Comparison of ENCODE assay signal across 8 mouse cellular contexts in the genomic region with DNA sequence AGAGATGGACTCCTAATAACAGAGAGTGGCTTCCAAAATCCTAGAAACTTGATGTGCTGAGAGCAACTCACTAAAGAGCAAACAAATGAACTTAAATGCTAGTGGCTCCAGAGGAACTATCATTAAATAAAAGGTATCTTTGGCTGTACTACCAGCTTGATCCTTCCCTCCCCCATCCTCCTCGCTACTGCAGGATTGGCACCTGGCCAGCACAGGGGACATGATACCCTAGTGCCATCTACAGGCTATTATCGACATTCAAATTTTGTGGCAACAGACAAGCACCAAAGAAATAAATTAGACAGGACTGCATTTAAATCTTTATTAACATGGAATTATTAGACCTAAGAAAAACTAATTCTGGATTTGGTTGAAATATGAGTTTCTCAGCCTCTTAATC. TPM values are rescaled to one million over a fixed set of nuclear protein-coding genes. Genes with fewer than 3 reads are reported as not detected.
A peak's percentile ranks its signal among the peaks of the same experiment; 100 is the strongest.
DNase-seq lines count a peak whose midpoint lies in the region; ATAC-seq and TF ChIP-seq lines count a peak whose summit lies in the region.

No protein-coding gene starts in this region.

- no peak overlapping the region for H3K4me3 ChIP-seq in liver, postnatal 0 days (ENCODE audit: low read depth, low read length)

- no peak for ATAC-seq in liver, postnatal 0 days

- no peak for TF ChIP-seq EP300 in liver, postnatal 0 days (IDR thresholded peaks at IDR 0.05; ENCODE audit: low read depth)

- DNase-seq in 3T3-L1 (ENCODE audit: low read depth, low spot score), result peak; percentile 75
- DNase-seq in ZHBTc4 (ENCODE audit: low read depth, low spot score), result peak; percentile 20
- peak; percentile 49 for DNase-seq in embryo, embryonic 11.5 days (ENCODE audit: low read depth, low spot score)
- peak; percentile 43 to 58 for DNase-seq in gastrocnemius, postnatal 4 days (ENCODE audit: low spot score in 2 of 2)
- peak; percentile 14 to 66 for DNase-seq in kidney, postnatal 36 days
- DNase-seq in liver, postnatal 0 days, result peak; percentile 28
- DNase-seq in retina, embryonic 14.5 days (ENCODE audit: low spot score), result peak; percentile 86
- no peak for DNase-seq in thymus, postnatal 36 days

- peak; percentile 56 for TF ChIP-seq CTCF in liver, postnatal 0 days (IDR thresholded peaks at IDR 0.05; ENCODE audit: low read depth)

- no peaks in the 10 kb centered on the region for H3K4me1 ChIP-seq in liver, postnatal 0 days (ENCODE audit: insufficient read depth)

- 3% methylated on average over 2 of the region's 2 CpGs for WGBS in liver, postnatal 0 days (ENCODE audit: insufficient replicate concordance)

- H3K9me3 ChIP-seq in liver, postnatal 0 days (ENCODE audit: low read length), result no peaks in the 10 kb centered on the region

- no peaks in the 10 kb centered on the region for H3K27me3 ChIP-seq in liver, postnatal 0 days (ENCODE audit: insufficient read depth, low read length)

- no peak overlapping the region for H3K4me2 ChIP-seq in liver, postnatal 0 days (ENCODE audit: low read depth, low read length)

- no peak overlapping the region for H3K27ac ChIP-seq in liver, postnatal 0 days (ENCODE audit: low read depth)

- no peaks in the 10 kb centered on the region for H3K36me3 ChIP-seq in liver, postnatal 0 days (replicated peaks; ENCODE audit: insufficient read depth, low read length)

- H3K9ac ChIP-seq in liver, postnatal 0 days (replicated peaks), result no peak overlapping the region

RNA-seq across cellular contexts. Expression of a gene that starts 6.0 kb away (rescaled TPM):
- 1 to 10 TPM; 3.7 to 4.8 TPM for total RNA-seq in gastrocnemius, postnatal 4 days (2021)
- 0.20 and 0.31 TPM in 2 replicates for polyA plus RNA-seq in liver, postnatal 0 days (2015; fragmentation: Nextera tagmentation; extraction: Ambion mirVana)

Comparison
In these comparisons a context has a peak if more than half of its experiments do, and no peak if none do; other contexts are left out.
1. DNase-seq: peak in 3T3-L1 (single experiment), ZHBTc4 (single experiment), embryo, embryonic 11.5 days (single experiment), gastrocnemius, postnatal 4 days (2 of 2), kidney, postnatal 36 days (2 of 2), liver, postnatal 0 days (single experiment) and retina, embryonic 14.5 days (single experiment); none in thymus, postnatal 36 days (0 of 2).